Mouse (Mus musculus): ENCODE measurements at regions not wholly inside any gene's neighbourhood (a gene's known extent, or its start where the extent isn't known, plus 50 kb on each side); places are given as distances from the start of the nearest gene placed in this dataset.

DNA sequence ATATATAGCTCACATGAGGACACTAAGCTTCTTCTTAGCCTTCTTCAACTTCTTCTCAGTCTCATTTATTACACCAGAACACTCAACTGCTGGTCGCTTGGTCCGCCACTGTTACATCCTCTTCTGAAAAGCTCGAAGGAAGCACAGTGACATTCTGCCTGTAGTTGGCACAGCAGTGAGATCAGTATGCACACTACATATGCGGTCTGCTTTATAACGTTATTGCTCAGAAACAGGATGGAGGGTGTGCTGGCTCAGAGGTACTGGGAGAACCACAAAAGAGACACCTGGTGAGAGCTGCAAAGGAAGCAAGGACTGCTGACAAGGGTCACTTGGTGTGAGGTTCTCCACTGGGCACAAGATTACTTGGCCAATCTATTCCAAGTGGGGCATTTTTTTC lies 179.5 kb downstream of the Ets1 start:
- DNase-seq (ENCODE audit: low spot score in 2 of 2) = no peak

DNA sequence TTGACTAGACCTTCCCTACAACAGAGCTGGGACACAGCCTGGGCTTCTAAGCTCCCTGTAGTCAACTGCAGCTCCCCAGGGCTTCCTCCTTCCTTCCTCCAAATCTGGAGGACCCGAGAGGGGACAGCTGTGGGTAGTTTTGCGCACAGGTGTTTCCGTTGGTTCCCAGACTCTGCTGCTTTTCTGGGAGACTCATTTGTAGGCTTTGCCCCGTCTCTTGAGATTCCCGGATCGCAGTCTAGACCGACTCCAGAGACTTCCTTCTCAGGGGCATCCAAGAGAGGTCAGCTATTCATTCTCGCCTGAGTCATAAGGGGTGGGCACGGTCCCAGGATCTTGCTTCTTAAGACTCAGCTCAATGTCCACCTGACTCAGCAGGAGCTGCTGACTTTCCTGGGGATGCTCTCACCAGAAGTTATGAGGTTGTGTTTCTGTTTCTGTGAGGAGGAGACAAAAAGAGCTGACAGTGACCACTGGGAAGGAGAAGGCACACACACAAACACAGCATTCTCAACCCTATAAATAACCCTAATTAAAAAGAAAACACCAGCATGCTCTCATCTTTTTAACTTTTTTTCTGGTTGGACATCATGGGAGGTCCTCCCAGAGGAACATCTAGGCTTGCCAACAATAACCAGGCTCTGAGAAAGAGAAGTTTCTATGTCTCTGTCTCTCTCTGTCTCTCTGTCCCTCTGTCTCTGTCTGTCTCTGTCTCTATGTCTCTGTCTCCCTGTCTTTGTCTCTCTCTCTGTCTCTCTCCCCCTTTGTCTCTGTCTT lies 180.8 kb downstream of the Ets1 start:
- no peak for DNase-seq (ENCODE audit: low spot score in 2 of 2)

DNA sequence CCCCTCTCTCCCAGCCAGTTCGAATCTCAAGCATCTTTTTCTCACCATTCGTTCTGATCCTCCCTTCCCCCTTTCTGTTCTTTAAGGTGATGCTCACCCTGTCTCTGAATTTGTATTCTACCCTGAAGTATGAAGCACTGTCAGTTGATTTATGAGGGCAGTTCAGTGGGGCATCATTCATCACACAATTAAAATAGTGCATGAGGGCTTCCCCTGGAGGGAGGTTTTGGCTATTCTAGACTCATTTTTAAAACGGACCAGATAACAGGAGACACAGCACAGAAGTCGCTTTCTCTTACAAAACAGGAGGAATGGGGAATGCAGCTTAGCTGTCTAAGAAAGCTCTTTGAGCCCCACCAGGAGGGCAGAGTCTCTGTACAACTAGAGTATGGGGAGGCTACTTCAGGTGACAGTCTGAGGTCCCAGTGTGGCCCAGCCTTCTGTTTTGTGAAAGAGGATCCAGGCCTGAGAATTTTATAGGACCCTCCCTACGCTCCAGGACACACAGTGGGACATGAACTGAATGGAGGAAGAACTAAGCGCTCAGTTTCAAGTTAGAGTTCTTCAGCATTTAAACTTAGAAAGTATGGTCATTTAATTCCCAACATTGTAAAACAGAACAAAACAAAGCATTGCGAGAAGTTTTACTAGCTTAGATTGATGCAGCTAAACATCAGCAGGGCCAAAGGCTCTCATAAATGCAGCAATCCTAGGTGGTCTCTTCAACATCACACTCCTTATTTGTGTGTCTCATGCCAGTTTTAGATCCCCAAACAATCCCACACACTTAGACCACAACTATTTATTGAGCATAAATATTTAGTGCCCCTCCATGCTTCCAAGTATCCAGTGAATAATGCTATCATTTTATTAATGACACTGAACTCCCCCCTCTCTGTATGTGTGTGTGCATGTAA lies 181.7 kb downstream of the Ets1 start:
- DNase-seq (ENCODE audit: low spot score in 2 of 2) = no peak

DNA sequence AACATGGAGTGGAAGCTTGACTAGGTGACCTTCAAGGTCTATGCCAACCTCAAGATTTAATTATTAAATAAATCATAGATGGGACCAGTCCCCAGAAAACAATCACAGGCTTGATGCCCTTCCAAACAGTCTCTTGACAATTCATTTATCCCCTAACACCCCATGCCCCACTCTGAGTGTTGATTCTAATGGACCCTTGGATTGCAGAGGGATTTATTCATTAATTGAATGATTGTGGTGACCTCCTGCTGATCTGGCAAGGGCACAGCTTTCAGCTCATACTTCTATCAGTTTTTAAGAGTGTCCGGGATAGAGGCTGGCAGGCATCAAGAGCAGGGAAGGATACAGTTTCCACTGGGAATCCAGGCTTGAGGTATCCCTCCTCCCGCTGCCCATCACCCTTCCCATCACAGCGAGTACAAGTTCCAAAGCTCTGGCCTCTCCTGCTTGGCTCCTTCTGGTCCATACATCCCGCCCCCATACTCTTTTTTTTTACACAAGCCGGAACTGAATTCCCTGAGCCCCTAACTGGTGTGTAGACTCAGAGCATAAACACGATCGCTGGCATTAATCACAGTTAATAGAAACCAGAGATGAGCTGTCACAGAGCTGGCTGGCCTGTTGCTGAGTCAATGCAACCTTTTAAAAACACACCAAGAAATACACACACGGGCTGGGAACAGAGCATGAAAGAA lies 187.6 kb downstream of the Ets1 start:
- no peak for DNase-seq (ENCODE audit: low spot score in 2 of 2)

DNA sequence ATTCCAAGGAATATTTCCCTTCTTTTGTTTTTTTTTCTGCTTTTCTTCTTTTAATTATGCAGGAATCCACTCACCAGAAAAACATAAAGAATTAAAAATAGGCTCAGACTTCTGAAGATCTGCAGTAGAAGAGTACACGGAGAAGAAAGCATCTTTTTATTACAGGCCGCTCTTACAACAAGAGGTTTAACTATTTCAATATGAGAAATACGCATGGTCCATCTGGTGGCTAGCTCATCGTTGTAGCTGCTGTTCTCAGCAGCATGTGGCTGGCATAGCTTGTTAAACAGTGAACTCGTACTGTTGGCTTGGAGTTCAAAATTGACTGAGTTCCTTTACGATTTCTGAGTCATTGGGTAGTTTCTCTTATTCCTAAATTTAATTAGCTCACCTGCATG lies 188.1 kb downstream of the Ets1 start:
- DNase-seq (ENCODE audit: low spot score in 2 of 2) = no peak

DNA sequence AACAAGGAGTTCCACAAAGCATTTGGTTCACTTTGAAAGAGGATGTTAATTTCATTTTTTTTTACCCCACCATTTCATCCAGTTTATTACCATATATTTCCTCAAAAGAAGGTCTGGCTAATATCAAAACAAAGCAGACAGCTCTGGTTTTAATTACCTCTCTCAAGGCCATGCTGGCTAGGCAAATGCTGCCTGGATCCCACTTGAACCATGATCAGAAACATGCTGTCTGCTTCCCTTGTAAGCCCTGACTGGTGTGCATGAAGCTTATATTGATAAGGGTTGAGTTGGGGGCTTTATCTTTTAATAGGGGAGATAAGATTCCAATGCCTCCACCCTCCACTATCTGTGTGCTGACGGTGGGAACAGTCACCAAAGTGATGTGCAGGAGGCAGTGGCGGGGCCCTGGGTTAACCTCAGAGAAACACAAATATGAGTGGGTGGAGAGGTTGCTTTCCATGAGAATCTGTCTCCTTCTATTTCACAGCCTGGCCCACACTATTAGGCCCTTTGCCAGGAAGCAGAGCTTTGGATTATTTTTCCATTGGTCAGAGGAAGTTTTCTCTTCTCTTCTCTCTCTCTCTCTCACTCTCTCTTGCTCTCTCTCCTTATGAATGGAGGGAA lies 194.4 kb downstream of the Ets1 start:
- no peak for DNase-seq (ENCODE audit: low spot score in 2 of 2)

DNA sequence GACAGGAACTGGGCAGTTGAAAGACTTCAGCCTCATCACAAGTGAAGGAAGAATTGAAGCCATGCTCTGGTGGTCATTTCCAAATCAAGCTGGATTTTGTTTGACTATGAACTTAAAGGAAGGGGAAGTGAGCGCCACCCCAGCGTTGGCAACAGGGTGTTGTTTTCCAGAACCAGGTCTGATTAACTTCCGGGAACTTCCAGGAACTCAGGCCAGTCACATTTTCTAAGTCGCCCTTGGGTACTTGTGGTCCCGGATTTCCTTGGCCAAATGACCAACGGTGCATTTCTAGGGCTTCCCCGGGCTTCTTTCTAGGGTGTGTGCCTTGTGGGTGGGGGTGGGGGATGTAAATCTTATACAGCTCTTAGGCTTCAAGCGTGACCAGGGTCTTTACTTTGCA lies 197.4 kb downstream of the Ets1 start:
- no peak for DNase-seq (ENCODE audit: low spot score in 2 of 2)

DNA sequence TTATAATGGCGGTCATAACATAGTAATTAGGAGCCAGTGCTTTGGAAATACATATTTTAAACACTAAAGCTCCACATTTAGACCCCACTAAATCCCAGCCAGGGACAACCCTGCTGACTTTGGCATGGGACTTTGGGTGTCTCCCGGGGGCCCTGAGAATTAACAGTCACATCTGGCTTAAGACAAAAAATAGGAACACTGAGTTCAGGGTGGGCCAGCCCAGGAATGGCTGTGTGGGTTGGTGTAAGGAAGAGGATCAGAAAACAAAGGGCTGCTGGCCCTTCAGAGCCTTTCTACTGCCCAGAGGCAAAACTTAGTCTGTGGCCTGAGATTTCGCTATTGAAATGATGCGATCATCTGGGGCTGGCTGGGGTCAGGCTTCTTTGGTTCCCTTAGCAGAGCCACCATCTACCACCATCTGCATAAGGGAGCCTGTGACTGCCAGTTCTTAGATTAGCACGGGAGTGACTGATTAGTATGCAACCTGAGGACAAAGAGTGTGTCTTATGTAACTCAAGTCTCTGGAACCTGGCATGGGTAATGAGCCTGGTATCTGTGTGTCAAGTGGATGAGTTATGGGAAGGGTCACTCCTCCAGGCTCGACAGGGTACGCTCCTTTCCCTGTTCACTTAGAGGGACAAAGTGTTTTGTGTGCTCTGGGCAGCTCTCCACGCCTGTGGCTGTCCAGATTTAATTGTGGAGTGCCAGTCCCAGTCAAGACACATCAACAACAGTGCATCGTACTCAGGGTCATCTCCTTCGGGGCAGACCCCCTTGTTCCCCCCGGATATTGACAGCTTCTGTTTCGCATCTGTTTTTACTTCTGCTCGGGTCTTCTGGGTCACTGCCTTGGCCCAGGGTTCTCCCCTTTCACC lies 199.0 kb downstream of the Ets1 start:
- DNase-seq (ENCODE audit: low spot score in 2 of 2) = no peak

DNA sequence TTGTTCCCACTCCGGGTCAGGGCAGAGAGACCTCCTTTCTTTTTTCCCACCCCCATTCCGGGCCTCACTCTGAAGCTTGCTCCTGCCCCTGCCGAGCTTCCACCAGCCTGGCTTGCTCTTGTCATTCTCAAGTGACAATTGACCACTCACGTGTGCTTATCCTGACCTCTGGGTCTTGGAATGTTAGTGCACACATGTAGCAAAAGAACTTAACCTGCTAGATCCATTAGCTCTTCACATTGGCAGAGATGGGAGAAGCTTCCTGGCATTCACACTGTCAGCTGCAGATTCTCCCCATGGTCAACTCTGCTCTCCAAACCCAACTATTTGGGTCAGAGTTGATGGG lies 199.6 kb downstream of the Ets1 start:
- no peak for DNase-seq (ENCODE audit: low spot score in 2 of 2)

DNA sequence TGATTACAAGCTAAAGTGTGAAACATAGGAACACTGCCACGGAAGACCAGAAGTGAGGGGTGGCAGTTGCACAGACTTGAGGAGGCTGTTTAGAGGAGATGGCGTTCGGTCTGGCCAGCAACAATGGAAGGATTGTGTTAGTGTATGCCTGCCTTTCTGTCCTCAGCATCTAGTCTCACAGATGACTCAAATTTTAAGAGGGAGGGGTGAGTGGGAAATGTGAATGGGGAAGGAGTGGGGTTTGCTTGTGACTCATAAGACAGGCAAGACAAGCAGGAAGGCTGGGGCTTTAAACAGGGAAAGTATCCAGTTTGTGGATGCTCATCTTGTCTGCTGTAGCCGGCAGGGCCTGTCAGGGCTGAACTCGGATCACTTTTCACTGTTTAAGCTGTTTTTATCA lies 200.3 kb downstream of the Ets1 start:
- DNase-seq (ENCODE audit: low spot score in 2 of 2) = no peak

DNA sequence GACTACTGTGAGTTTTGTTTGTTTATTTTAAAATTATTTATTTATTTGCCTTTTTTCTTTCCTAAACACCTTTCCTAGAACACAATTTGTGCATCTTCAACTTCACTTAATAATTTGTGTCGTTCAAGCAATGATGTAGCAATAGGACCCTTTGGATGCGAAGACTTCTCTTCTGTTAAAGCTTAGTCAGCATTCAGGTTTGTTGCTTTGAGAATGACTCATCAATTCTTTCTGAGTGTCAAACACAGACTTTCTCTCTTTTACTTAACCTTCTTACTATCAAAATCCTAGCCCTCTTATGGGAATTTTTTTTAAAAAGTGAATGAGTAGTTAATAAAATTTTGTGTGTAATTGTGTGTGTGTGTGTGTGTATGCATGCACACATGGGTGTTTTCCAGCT lies 211.3 kb downstream of the Ets1 start:
- DNase-seq (ENCODE audit: low spot score in 2 of 2) = no peak

DNA sequence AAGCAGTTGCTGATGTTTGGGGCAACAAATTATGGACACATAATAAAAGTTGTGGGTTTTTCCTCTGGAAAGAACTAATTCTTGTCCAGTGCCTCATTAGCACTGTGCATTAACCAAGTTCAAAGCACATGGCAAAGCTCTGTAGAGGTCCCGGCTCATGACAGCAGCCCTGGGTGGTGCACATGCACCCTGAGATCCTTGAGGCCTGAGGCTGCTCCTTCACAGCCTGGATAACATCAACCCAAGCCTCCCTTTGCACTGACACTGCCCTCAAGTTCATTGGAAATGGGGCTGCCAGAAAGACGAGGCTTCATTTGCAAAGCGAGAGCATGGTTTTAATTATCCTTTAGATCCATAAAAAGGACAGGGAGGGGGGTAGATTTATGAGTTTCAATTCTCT lies 216.3 kb downstream of the Ets1 start:
- DNase-seq (ENCODE audit: low spot score in 2 of 2) = no peak

DNA sequence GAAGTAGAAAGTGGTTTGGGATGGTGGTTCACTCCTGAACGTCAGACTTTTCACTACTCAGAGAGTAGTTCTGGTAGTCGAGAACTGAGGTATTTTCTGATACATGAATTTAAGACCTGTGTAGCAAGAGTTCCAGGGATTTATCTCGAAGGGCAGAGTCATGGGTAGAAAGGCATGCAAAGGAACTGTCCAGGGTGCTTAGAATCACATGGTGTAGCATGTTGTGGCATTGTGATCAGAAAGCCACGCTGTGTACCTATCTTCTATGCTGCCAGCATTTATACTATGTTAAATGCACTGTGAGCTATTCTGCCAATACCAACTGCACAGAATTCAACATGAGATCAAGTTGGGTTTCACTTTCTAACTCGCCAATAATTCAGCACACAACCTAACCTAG lies 227.3 kb downstream of the Ets1 start:
- DNase-seq (ENCODE audit: low spot score in 2 of 2) = no peak

DNA sequence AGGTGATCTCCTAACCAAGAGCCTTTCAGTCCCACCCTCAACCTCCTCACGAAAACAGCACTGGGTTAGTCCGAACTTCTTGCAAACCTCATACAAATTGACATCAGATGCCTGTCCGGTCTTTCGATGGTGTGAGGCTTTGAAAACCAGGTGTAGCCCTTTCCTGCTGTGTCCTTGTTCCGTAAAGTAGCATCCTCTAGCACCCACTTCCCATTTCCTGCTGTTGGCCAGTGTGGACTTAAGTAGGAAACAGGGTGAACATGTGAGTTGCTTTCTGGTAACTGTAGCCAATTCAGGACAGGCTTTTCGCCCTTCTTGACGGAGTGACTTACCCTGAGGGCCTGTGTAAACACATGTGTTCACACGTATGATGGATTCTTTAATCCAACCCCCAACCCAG lies 232.9 kb downstream of the Ets1 start:
- DNase-seq (ENCODE audit: low spot score in 2 of 2) = no peak

DNA sequence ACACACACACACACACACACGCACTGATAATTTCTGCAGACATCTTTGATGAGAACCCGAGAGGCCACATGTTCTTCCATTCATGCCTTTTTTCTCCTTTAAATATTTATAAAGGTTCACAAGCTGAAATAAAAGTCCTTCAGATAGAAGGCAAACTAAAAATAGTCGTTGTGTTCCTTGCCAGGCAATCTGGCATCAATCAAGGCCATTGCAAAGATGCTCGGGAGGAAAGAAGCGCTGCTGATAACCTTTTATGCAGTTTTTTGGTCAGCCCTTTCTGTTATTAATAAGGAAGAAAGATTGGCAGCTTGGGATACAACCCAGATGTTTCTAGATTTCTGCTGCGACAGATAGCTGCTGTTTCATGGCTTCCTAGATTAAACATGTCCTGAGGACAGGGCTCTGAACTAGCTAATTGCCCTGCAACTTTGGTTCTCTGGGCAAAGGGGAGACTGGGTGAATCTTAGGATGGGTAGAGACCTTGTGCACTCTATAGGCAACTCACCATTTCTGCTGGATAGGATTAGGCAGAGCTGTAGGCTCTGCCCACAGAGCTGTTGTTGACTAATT lies 238.4 kb downstream of the Ets1 start:
- no peak for DNase-seq (ENCODE audit: low spot score in 2 of 2)

DNA sequence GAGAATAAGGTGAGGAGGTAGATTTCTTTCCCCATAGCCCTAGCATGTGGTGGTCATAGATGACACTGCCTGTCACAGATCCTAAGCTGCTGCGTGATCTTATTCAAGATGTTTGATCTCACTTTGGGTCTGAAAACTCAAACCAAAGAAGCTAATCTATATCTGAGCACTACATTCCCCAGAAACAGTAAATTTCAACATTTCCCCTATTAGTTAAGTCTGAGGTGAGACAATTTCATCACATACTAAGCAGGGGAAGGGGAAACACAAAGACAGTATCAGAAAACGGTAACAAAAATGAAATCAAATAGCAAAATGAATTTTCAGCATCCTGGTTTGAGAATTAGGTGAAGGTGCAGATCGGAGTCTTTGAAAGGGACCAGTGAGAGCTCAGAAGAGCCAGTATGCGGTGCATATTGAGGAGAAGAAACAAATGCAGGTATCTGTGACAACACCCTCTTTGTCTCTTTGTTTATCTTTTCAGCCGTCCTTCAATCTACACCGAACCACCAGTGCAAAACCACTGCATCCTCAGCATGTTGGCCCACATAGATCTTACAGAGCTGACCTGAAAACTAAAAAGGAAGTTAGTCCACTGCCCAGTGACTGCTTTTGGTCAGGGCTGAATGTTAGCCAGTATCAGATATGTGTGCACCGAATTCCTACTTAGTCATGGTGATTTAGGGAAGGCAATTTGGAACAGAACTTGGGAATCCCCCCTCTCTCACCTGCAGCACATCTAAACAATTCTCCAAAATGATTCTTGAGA lies 247.0 kb downstream of the Ets1 start:
- no peak for DNase-seq (ENCODE audit: low spot score in 2 of 2)

DNA sequence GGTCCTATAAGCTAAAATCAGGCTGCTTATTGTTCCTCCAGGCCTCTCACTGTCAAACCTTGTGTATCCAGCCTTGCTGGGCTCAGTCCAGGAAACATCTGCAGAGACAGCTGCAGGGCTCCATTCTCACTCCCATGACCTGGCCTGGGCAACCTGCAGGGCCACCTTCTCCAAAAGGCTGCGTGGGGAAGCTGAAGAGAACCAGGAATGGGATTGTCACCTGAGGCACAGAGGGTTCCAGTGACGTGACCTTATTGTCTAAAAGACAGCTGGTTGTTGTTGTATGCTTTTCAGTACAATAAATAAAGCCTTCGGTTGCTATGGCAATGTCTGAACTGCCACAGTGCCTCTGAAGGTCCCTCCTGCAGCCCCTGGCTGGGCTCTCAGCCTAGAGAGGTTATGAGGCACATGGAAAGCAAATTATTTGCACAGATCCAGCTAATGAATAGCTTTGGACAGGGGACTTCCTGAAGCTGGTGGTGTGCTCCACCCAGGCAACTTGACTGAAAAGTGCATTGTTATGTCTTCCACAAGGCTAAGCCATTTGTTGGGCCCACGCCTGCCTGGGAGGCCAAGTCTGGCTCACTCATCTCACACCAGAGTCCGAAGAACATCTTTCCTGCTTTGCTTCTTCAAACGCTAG lies 250.1 kb downstream of the Ets1 start:
- DNase-seq (ENCODE audit: low spot score in 2 of 2) = no peak

DNA sequence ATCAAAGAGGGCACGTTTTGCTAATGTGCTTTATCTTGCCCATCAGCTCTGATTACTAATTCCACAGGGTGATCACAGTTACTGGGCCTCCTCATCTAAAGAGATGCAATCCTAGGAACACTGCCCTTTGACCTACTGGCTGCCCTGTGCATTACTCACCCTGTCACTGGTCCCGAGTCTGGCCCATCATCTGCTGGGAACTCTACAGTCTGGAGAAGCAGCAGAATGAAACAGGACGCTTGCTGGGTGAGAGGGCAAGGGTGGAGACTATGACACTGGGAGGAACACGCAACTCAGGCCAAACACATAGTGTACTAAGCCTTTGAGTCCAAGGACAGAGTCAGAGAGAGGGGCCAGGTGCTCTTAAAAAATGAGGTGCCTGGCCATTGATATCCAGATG lies 263.8 kb downstream of the Ets1 start:
- no peak for DNase-seq (ENCODE audit: low spot score in 2 of 2)

DNA sequence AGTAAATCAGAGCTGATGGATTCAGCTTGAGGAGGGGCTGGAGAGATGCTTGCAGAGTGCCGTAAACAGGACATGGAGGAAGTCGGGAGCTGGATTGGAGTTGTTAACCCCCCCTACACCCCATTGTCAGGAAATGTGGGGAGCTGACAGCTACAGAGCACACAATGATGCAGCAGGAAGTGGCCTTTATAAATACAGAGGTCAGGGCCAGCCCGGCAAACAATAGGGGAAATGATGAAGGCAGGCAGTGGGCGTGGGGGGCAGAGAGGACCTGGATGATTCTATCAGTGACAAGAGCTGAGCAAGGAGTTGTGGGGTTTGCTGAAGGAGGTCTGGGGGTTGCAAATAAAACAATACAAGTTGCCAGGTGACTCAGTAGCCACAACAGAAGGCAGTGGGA lies 265.3 kb downstream of the Ets1 start:
- no peak for DNase-seq (ENCODE audit: low spot score in 2 of 2)
